Mouse (Mus musculus) liver, embryonic 11.5 days (tissue): ENCODE data around the gene Mrps17. TPM values are rescaled to one million over a fixed set of nuclear protein-coding genes. Genes with fewer than 3 reads are reported as not detected.
"Not testable (repeated sequence)": the region's sequence is repeated elsewhere in the genome, so short reads cannot be mapped to it uniquely, and the experiment has no call there.

Experiments
- ATAC-seq: fragments of 200-750 bp; cut with Nextera tagmentation; replicated peaks from 2 replicates; pipeline ENCODE4 v1.8.0; 2017; ENCODE audit warnings: moderate number of reproducible peaks, mild to moderate bottlenecking, moderate TSS enrichment, moderate library complexity; ENCODE audit not compliant: low FRiP score
- DNase-seq: peaks from one replicate; pipeline ENCODE4 v3.0.0-alpha.2; 2017; ENCODE audit warnings: low spot score
- H3K27ac ChIP-seq: fragments of 300-500 bp; sonication (generic); 2 replicates; pipeline ENCODE4 v1.5.1; 2014; ENCODE audit warnings: mild to moderate bottlenecking, low read depth, low read length, control low read depth
- H3K27me3 ChIP-seq: fragments of 300-500 bp; sonication (generic); replicated peaks from 2 replicates; pipeline ENCODE4 v1.6.1; 2014; ENCODE audit warnings: low read length, mixed read lengths; ENCODE audit not compliant: control insufficient read depth, insufficient read depth
- H3K36me3 ChIP-seq: fragments of 300-500 bp; sonication (generic); 2 replicates; pipeline ENCODE4 v1.6.1; 2014; ENCODE audit warnings: mild to moderate bottlenecking, low read length, moderate library complexity, mixed read lengths; ENCODE audit not compliant: control insufficient read depth, insufficient read depth
- H3K4me1 ChIP-seq: fragments of 300-500 bp; sonication (generic); replicated peaks from 2 replicates; pipeline ENCODE4 v1.6.1; 2014; ENCODE audit warnings: low read length, mixed read lengths; ENCODE audit not compliant: control insufficient read depth, insufficient read depth
- H3K4me2 ChIP-seq: fragments of 300-500 bp; sonication (generic); 2 replicates; pipeline ENCODE4 v1.6.1; 2014; ENCODE audit warnings: mild to moderate bottlenecking, control low read depth, moderate library complexity
- H3K4me3 ChIP-seq: fragments of 300-500 bp; sonication (generic); 2 replicates; pipeline ENCODE4 v1.5.1; 2014; ENCODE audit warnings: low read depth, low read length, control low read depth
- H3K9ac ChIP-seq: fragments of 300-500 bp; sonication (generic); 2 replicates; pipeline ENCODE4 v1.6.1; 2014; ENCODE audit warnings: low read depth, low read length, control low read depth
- H3K9me3 ChIP-seq: fragments of 300-500 bp; sonication (generic); 2 replicates; pipeline ENCODE4 v1.6.1; 2016; ENCODE audit warnings: low read length, inconsistent platforms, mixed read lengths; ENCODE audit not compliant: control insufficient read depth
- WGBS: fragments of 180-500 bp; shearing (Covaris S2); extraction: QIAGEN DNeasy Blood & Tissue Kit; methylation state at CpG from one replicate; pipeline ENCODE4 v1.1.7; 2014; 5-methylcytosine and 5-hydroxymethylcytosine counted together
- polyA plus RNA-seq: library from polyadenylated mRNA; unstranded; fragments of >200 nt; fragmentation: Nextera tagmentation; extraction: Ambion mirVana; gene quantifications from 2 replicates; pipeline ENCODE4 v1.2.1, GENCODE M21; 2014

Mrps17 gene
- polyA plus RNA-seq = 209 and 221 TPM in 2 replicates

DNA sequence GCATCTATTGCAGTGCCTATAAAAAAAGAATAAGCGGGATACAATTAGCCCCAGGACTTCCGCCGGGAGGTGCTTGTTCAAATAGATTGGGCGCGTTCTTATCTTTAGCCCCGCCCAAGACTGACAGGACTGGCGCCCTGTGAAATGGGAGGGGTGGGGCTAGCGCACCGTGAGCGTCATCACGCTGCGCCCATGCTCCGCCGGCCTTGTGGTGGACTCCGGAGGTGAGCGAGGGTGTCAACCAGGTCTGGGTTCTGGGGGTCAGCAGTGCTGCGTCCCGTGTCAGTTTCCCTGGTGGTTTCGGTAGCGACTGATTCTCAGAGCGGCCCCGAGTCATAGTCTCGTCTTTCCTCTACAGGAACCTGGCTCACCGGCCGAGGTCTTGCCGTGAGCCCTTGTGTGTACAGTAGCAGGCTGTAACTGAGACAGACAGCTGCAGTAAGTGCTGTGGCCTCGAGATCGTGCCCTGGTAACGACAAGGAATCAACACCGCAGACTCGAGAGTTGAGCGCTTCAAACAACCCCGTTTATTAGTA, at the start of gene Mrps17:
Gene Mrps17 (plus strand): TSS at position 172 of the 536 bp plus-strand sequence.
- peak; percentile 96 for ATAC-seq
- Histone ChIP-seq H3K27me3 (no peaks in the 10 kb centered on the region), H3K4me1 (peaks cover 6% of the 10 kb centered on the region), H3K27ac (peak within 1 kb of the TSS; percentile 74), H3K9me3 (no peaks in the 10 kb centered on the region), H3K4me3 (peak within 1 kb of the TSS; percentile 87), H3K36me3 (peaks cover 28% of the 10 kb centered on the region), H3K4me2 (peak within 1 kb of the TSS; percentile 93), H3K9ac (peak within 1 kb of the TSS; percentile 89)
- WGBS = under 1% methylated on average over 33 of the region's 33 CpGs
- DNase-seq = peak; percentile 92

GRCm38 (mm10) chr5:129666271-129666909, 48.9 kb upstream of the Mrps17 start:
- H3K4me3 ChIP-seq = no peak overlapping the region
- no peak overlapping the region for H3K27ac ChIP-seq
- ATAC-seq (no peak), DNase-seq (no peak)
- no peaks in the 10 kb centered on the region for H3K9me3 ChIP-seq
- H3K9ac ChIP-seq = no peak overlapping the region
- no peaks in the 10 kb centered on the region for H3K27me3 ChIP-seq
- H3K4me1 ChIP-seq = no peaks in the 10 kb centered on the region
- no peaks in the 10 kb centered on the region for H3K36me3 ChIP-seq
- H3K4me2 ChIP-seq = no peak overlapping the region
- 86% methylated on average over 10 of the region's 10 CpGs for WGBS

DNA sequence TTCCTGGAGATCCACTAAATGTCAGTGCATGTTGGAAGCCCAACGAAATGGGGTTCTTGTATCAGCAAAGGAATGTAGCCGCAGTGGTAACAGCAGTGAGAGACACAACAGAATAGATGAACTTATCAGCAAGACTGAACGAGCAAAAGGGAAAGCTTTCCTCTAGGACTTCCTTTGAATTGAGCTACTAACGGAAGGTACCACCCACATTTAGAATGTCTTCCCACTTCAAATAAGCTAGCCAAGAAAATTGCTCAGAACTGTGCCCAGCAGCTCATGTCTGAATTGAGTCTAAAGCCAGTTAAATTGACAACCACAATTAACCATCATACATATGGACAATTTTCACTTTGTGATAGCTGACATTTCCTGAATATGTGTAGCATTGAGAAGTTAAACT, 47.4 kb upstream of the Mrps17 start:
- WGBS = 77% methylated on average over 4 of the region's 4 CpGs
- Histone ChIP-seq H3K4me3 (no peak overlapping the region), H3K9ac (no peak overlapping the region), H3K4me1 (no peaks in the 10 kb centered on the region), H3K27ac (no peak overlapping the region), H3K4me2 (no peak overlapping the region), H3K36me3 (no peaks in the 10 kb centered on the region), H3K9me3 (no peaks in the 10 kb centered on the region), H3K27me3 (no peaks in the 10 kb centered on the region)
- DNase-seq (no peak), ATAC-seq (no peak)

DNA sequence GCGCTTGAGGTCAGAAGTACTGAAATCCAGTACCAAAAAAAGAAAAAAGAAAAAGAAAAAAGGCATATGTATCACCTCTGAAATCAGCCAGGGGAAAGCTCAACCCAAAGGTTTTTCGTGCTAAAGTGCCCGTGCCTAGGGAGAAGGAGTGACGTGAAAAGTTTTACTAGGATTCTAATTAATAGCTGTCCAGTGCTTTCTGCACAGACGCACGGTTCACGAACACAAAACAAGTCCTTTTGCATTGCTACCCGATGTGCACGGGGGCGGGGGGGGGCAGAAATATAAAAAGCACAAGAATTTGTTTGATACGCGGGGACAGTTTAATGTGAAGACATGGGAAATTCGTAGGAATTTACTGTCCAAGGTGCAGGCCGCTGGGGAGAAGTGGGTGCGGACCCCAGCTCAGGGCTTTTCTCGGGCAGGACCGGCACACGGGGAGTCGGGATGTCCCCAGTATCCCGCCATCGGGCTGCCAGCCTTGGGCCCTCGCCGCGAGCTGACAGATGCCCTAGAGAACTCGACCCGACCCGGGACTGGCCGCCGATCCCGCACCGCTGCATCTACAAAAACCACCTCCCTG, 45.8 kb upstream of the Mrps17 start:
- ATAC-seq (peak; percentile 65), DNase-seq (no peak)
- Histone ChIP-seq H3K9ac (peak overlapping the region; percentile 68), H3K4me1 (no peaks in the 10 kb centered on the region), H3K27me3 (no peaks in the 10 kb centered on the region), H3K36me3 (no peaks in the 10 kb centered on the region), H3K4me3 (peak overlapping the region; percentile 69), H3K9me3 (no peaks in the 10 kb centered on the region), H3K4me2 (peak overlapping the region; percentile 60), H3K27ac (no peak overlapping the region)
- 1% methylated on average over 31 of the region's 31 CpGs for WGBS

DNA sequence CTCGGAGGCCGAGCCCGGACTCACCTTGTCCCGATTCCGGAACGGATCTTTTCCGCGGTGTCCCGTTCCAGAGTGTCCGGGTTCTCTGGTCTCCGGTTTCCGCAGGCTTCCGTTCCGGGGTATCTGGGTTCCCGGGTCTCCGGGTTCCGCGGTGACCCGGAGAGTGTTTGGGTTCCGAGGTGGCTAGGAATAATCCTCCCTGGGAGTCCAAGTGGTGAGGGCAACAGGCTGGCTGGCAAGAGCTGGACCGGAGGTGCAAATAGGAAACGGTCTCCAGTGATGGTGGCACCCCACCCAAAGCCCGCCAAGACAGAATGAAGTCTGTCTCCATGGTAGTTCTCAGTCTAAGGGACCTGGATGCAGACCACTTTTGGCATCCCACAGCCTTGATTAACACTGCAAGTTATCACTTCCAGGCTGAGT, 45.2 kb upstream of the Mrps17 start, which contains the start of gene Zfp11:
Gene Zfp11 (minus strand): TSS at position 64 of the 423 bp plus-strand sequence.
- Histone ChIP-seq H3K27ac (no peak within 1 kb of the TSS), H3K4me1 (no peaks in the 10 kb centered on the region), H3K36me3 (no peaks in the 10 kb centered on the region), H3K9me3 (no peaks in the 10 kb centered on the region), H3K4me2 (peak within 1 kb of the TSS; percentile 60), H3K27me3 (no peaks in the 10 kb centered on the region), H3K4me3 (peak within 1 kb of the TSS; percentile 69), H3K9ac (peak within 1 kb of the TSS; percentile 68)
- ATAC-seq = peak; percentile 83
- peak; percentile 83 for DNase-seq
- WGBS = under 1% methylated on average over 23 of the region's 23 CpGs

- H3K27ac ChIP-seq, H3K4me1 ChIP-seq, ATAC-seq, H3K36me3 ChIP-seq, H3K9me3 ChIP-seq, H3K27me3 ChIP-seq, DNase-seq, H3K9ac ChIP-seq, H3K4me3 ChIP-seq, H3K4me2 ChIP-seq: not testable (repeated sequence)
- whole genome bisulfite sequencing = 79% methylated on average over 5 of the region's 5 CpGs
Measured at GRCm38 (mm10) chr5:129685141-129685540, 30.2 kb upstream of the Mrps17 start.

DNA sequence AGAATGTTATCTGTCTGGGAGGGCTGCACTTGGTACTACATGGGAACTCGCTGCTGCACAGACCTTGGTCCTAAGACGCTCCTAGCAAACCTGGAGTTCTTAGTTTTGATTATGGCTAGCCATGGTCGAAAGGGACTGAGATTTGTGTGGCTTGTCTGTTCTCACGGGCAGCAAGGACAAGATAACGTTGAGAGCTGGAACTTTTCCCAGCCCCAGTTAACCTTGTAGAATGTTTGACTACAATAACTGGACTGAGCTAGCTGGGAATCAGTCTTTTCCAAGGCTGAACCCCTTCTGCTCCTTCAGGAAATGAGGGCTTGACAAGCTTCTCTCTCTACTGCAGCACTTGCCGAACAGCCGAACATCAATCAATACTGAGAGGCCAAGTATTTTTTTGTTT, 27.7 kb upstream of the Mrps17 start:
- no peak overlapping the region for H3K27ac ChIP-seq
- DNase-seq (no peak), ATAC-seq (no peak)
- no peaks in the 10 kb centered on the region for H3K36me3 ChIP-seq
- WGBS = 72% methylated on average over 7 of the region's 7 CpGs
- H3K4me1 ChIP-seq = no peaks in the 10 kb centered on the region
- H3K27me3 ChIP-seq = no peaks in the 10 kb centered on the region; the same call in 1 of the 2 replicates
- no peaks in the 10 kb centered on the region for H3K9me3 ChIP-seq
- H3K9ac ChIP-seq = no peak overlapping the region
- no peak overlapping the region for H3K4me3 ChIP-seq
- H3K4me2 ChIP-seq = no peak overlapping the region

DNA sequence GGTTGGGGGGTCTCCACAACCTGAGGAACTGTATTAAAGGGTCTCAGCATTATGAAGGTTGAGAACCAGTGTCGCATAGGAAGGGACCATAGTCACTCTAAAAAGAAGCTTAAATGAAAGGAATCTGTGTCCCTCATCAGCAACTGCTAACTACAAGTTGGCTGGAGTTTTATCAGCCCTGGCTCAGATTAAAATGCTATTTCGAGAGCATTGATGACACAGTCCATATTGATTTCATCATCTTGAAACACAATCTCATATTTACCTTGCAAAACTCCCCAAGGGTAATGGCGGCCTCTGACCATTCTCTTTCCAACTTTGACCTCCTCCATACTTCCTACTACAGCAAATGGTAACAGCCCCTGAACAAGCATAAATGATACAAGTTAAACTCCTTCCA, 24.8 kb upstream of the Mrps17 start:
- H3K4me2 ChIP-seq = no peak overlapping the region
- no peak for ATAC-seq
- no peaks in the 10 kb centered on the region for H3K36me3 ChIP-seq
- no peaks in the 10 kb centered on the region for H3K9me3 ChIP-seq
- H3K9ac ChIP-seq = no peak overlapping the region
- H3K27ac ChIP-seq = no peak overlapping the region
- no peak overlapping the region for H3K4me3 ChIP-seq
- WGBS = 79% methylated on average over 3 of the region's 3 CpGs
- no peaks in the 10 kb centered on the region for H3K4me1 ChIP-seq
- no peaks in the 10 kb centered on the region for H3K27me3 ChIP-seq
- DNase-seq = no peak
